Mouse (Mus musculus) megakaryocyte, embryonic 14.5 days (primary cell): Measurements from ENCODE around the gene Wdr37.

Experiments
- FLI1 ChIP-seq: IDR thresholded peaks from 2 replicates; pipeline ENCODE4 v1.6.1; 2012; ENCODE audit warnings: low read length, inconsistent platforms, mixed read lengths
- GATA1 ChIP-seq: IDR thresholded peaks from 3 replicates; pipeline ENCODE4 v1.6.1; 2012; ENCODE audit warnings: mixed read lengths, low read length, inconsistent platforms, borderline replicate concordance

DNA sequence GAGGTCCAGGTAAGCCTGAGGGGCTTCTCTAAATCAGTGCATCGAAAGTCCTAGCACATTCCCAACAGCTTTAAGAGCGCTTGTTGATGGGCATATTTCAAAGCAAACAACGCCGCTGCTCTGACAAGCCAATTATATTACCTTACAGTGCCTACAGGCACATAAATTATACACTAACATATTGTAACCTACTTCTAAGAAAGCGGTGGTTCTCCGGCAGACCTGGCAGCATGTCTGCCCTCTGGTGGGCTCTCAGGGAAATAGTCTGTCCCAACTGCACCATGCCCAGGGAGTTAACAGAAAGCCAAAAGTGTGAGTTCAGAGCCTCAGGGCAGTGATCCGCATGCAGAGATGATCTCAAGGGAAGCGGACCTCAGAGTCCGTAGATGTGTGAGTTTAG, 86.5 kb downstream of the Wdr37 start:
- TF ChIP-seq GATA1, result no peak
- TF ChIP-seq FLI1, result no peak
